Mouse (Mus musculus) lung, adult 2 months (tissue): ENCODE data around the gene Sufu.

Experiments used
- CTCF ChIP-seq: fragments of 200-500 bp; IDR thresholded peaks from 2 replicates; pipeline ENCODE4 v1.5.1; 2011; ENCODE audit warnings: mild to moderate bottlenecking, low read length, control low read depth; ENCODE audit not compliant: insufficient read depth
- POLR2A ChIP-seq: fragments of 200-500 bp; IDR thresholded peaks from 2 replicates; pipeline ENCODE4 v1.6.1; 2011; ENCODE audit warnings: low read depth, mild to moderate bottlenecking, control low read depth, low read length, borderline replicate concordance; ENCODE audit errors: extremely low read depth

DNA sequence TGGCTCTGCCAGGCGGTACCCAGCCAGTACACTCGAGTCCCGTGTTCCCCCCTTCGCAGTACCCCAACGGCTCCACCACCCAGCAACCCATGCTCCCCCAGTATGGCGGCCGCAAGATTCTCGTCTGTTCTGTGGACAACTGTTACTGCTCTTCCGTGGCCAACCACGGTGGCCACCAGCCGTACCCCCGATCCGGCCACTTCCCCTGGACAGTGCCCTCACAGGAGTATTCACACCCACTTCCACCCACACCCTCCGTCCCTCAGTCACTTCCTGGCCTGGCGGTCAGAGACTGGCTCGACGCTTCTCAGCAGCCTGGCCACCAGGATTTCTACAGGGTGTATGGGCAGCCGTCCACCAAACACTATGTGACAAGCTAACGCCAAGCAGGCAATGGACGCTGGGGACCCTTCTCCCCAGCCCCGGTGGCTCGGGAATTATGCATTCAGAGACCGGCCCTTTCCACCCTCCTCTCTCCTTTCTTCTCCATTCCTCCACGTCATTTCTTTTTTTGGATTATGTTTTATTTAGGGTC is 118.7 kb downstream of the Sufu start:
- no peak for TF ChIP-seq CTCF
- no peak for TF ChIP-seq POLR2A
